ENCODE assay signal across 8 mouse cellular contexts in the genomic region with DNA sequence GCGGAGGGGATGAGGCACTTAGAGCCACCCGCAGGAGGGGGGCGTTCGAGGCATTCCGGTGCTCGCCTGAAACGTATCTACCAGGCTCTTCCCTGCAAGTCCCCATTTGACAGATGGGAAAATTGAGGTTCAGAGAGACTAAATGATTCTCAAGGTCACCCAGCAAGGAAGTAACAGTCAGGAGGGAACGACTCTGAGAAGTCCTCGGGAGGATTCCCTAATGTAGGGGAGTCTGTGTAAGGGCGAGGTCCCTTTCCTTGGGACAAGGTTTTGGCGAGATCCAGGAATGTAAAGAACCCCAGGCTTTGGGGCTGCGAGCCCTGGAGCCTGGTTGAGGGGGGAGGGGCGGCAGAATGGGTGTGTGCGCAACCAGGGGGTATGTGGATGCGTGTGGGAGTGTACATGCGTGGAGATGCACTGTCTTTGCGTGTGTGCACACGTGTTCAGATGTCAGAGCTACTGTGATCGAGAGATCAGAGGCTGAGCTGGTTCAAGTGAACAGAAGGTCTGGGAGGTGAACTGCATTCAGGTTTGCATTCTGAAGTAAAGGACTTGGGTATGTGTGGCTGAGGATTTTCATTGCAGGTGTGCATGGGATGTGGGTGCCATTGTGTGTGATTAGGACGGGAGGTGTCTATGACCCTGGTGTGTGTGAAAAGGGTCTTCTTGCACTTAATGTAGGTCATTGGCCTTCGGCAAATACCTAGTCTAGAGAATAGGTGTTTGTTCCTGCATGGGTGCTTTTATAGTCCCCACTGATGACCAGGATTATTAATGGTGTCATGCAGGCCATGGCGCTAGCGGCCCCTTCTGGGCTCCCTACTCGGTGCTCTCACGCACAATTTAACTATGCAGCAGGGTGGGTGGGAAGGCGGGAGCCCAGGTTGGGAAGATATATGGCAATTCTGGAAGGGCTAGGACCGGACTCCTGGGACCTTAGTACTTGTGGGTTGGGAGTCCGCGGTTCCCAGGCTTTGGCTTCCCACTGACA. TPM values are rescaled to one million over a fixed set of nuclear protein-coding genes. Genes with fewer than 3 reads are reported as not detected.
DNase-seq lines count a peak whose midpoint lies in the region; ATAC-seq lines count a peak whose summit lies in the region.

No protein-coding gene starts in this region.

- H3K4me1 ChIP-seq in heart, embryonic 11.5 days (ENCODE audit: control insufficient read depth, insufficient read depth, low read length): peaks cover 27% of the 10 kb centered on the region
- peaks cover 40% of the 10 kb centered on the region for H3K4me1 ChIP-seq in limb, embryonic 12.5 days (replicated peaks)

- intact Hi-C loops in gastrocnemius, postnatal 14 days (cut with DNase I; ENCODE audit: low total_unique reads): no loop called here

- DNase-seq in gastrocnemius, postnatal 25 days: peak; percentile 64
- no peak for DNase-seq in gastrocnemius, postnatal 14 days
- peak; percentile 59 for DNase-seq in ES-CJ7 (ENCODE audit: low read depth, low spot score)
- DNase-seq in natural killer cell, adult 2 months (ENCODE audit: low spot score in 2 of 2): peak; percentile 54 to 71
- DNase-seq in ovary, postnatal 36 days (ENCODE audit: low spot score): no peak

- no peaks in the 10 kb centered on the region for H3K9me3 ChIP-seq in heart, embryonic 11.5 days (replicated peaks; ENCODE audit: control insufficient read depth, low read length)
- no peaks in the 10 kb centered on the region for H3K9me3 ChIP-seq in limb, embryonic 12.5 days

- no peak for ATAC-seq in heart, embryonic 11.5 days (replicated peaks; ENCODE audit: insufficient number of reproducible peaks, low FRiP score, low TSS enrichment)
- ATAC-seq in limb, embryonic 12.5 days (ENCODE audit: insufficient number of reproducible peaks, insufficient read depth, low FRiP score, low TSS enrichment, low read depth): no peak
- no peak for ATAC-seq in megakaryocyte-erythroid progenitor cell, adult 5-6 weeks (replicated peaks; ENCODE audit: low FRiP score, low TSS enrichment, poor library complexity, severe bottlenecking)

- 3% methylated on average over 29 of the region's 29 CpGs for WGBS in heart, embryonic 11.5 days (ENCODE audit: insufficient replicate concordance)
- 3% methylated on average over 29 of the region's 29 CpGs for WGBS in limb, embryonic 12.5 days

- peak overlapping the region; percentile 68; the same call in 1 of the 2 replicates for H3K9ac ChIP-seq in heart, embryonic 11.5 days (ENCODE audit: low read depth, low read length)
- peak overlapping the region; percentile 58 for H3K9ac ChIP-seq in limb, embryonic 12.5 days (replicated peaks)

- H3K4me3 ChIP-seq in heart, embryonic 11.5 days (ENCODE audit: low read depth, low read length): peak overlapping the region; percentile 65
- H3K4me3 ChIP-seq in limb, embryonic 12.5 days (replicated peaks): peak overlapping the region; percentile 63

- H3K4me2 ChIP-seq in heart, embryonic 11.5 days: peak overlapping the region; percentile 97
- H3K4me2 ChIP-seq in limb, embryonic 12.5 days: peak overlapping the region; percentile 100

- H3K27me3 ChIP-seq in heart, embryonic 11.5 days (ENCODE audit: control insufficient read depth, insufficient read depth, low read length): peaks cover 14% of the 10 kb centered on the region
- H3K27me3 ChIP-seq in limb, embryonic 12.5 days: peaks cover 72% of the 10 kb centered on the region

- H3K27ac ChIP-seq in heart, embryonic 11.5 days (ENCODE audit: low read depth, low read length): no peak overlapping the region
- H3K27ac ChIP-seq in limb, embryonic 12.5 days: no peak overlapping the region

- no peaks in the 10 kb centered on the region for H3K36me3 ChIP-seq in heart, embryonic 11.5 days (ENCODE audit: control insufficient read depth, insufficient read depth, low read length)
- no peaks in the 10 kb centered on the region for H3K36me3 ChIP-seq in limb, embryonic 12.5 days

RNA-seq across cellular contexts. Expression of gene Rasgrp2, which starts 1.3 kb away (rescaled TPM):
- total RNA-seq in gastrocnemius, postnatal 25 days (2021): 10 to 100 TPM; 16.2 to 16.4 TPM
- 10 to 100 TPM; 24.0 to 37.6 TPM for total RNA-seq in gastrocnemius, postnatal 14 days (2021)
- polyA plus RNA-seq in heart, embryonic 11.5 days (2014; fragmentation: Nextera tagmentation; extraction: Ambion mirVana): 41.5 and 42.7 TPM in 2 replicates
- polyA plus RNA-seq in limb, embryonic 12.5 days (2016; fragmentation: Nextera tagmentation; extraction: Ambion mirVana): 16.3 and 16.8 TPM in 2 replicates
- 41.2 and 64.6 TPM in 2 replicates for total RNA-seq in megakaryocyte-erythroid progenitor cell, adult 5-6 weeks (2014; fragmentation: Nextera tagmentation)
- 21.6 and 32.0 TPM in 2 replicates for total RNA-seq in megakaryocyte-erythroid progenitor cell, adult 5-6 weeks (2017)

RNA-seq across cellular contexts. Expression of gene Pygm, which starts 16.2 kb away (rescaled TPM):
- 1,000 to 10,000 TPM; 5,552 to 6,904 TPM for total RNA-seq in gastrocnemius, postnatal 25 days (2021)
- total RNA-seq in gastrocnemius, postnatal 14 days (2021): 1,000 to 10,000 TPM; 4,021 to 4,833 TPM
- polyA plus RNA-seq in heart, embryonic 11.5 days (2014; fragmentation: Nextera tagmentation; extraction: Ambion mirVana): 149 and 178 TPM in 2 replicates
- 6.3 and 6.5 TPM in 2 replicates for polyA plus RNA-seq in limb, embryonic 12.5 days (2016; fragmentation: Nextera tagmentation; extraction: Ambion mirVana)
- total RNA-seq in megakaryocyte-erythroid progenitor cell, adult 5-6 weeks (2014; fragmentation: Nextera tagmentation): 4.9 TPM in 1 of 2 replicates, not detected in the other
- 0.04 and 4.9 TPM in 2 replicates for total RNA-seq in megakaryocyte-erythroid progenitor cell, adult 5-6 weeks (2017)

RNA-seq across cellular contexts. Expression of gene Nrxn2, which starts 18.1 kb away (rescaled TPM):
- 1 to 10 TPM in 1 of 2 experiments, under 1 TPM in 1; 0.91 to 1.4 TPM for total RNA-seq in gastrocnemius, postnatal 25 days (2021)
- 1 to 10 TPM; 1.5 to 2.9 TPM for total RNA-seq in gastrocnemius, postnatal 14 days (2021)
- polyA plus RNA-seq in heart, embryonic 11.5 days (2014; fragmentation: Nextera tagmentation; extraction: Ambion mirVana): 1.5 and 1.6 TPM in 2 replicates
- polyA plus RNA-seq in limb, embryonic 12.5 days (2016; fragmentation: Nextera tagmentation; extraction: Ambion mirVana): 1.8 and 2.4 TPM in 2 replicates
- total RNA-seq in megakaryocyte-erythroid progenitor cell, adult 5-6 weeks (2014; fragmentation: Nextera tagmentation): not detected in 2 replicates
- total RNA-seq in megakaryocyte-erythroid progenitor cell, adult 5-6 weeks (2017): not detected in 2 replicates

RNA-seq across cellular contexts. Expression of gene Sf1, which starts 36.9 kb away (rescaled TPM):
- 10 to 100 TPM; 65.5 to 75.2 TPM for total RNA-seq in gastrocnemius, postnatal 25 days (2021)
- 10 to 100 TPM; 75.1 to 80.9 TPM for total RNA-seq in gastrocnemius, postnatal 14 days (2021)
- polyA plus RNA-seq in heart, embryonic 11.5 days (2014; fragmentation: Nextera tagmentation; extraction: Ambion mirVana): 106 and 124 TPM in 2 replicates
- 164 and 171 TPM in 2 replicates for polyA plus RNA-seq in limb, embryonic 12.5 days (2016; fragmentation: Nextera tagmentation; extraction: Ambion mirVana)
- 286 and 398 TPM in 2 replicates for total RNA-seq in megakaryocyte-erythroid progenitor cell, adult 5-6 weeks (2014; fragmentation: Nextera tagmentation)
- total RNA-seq in megakaryocyte-erythroid progenitor cell, adult 5-6 weeks (2017): 253 and 302 TPM in 2 replicates

RNA-seq across cellular contexts. Expression of gene Map4k2, which starts 59.5 kb away (rescaled TPM):
- total RNA-seq in gastrocnemius, postnatal 25 days (2021): 10 to 100 TPM in 1 of 2 experiments, 1 to 10 TPM in 1; 9.2 to 14.6 TPM
- 10 to 100 TPM in 1 of 2 experiments, 1 to 10 TPM in 1; 9.5 to 14.4 TPM for total RNA-seq in gastrocnemius, postnatal 14 days (2021)
- 9.6 and 10.1 TPM in 2 replicates for polyA plus RNA-seq in heart, embryonic 11.5 days (2014; fragmentation: Nextera tagmentation; extraction: Ambion mirVana)
- polyA plus RNA-seq in limb, embryonic 12.5 days (2016; fragmentation: Nextera tagmentation; extraction: Ambion mirVana): 13.5 and 13.6 TPM in 2 replicates
- total RNA-seq in megakaryocyte-erythroid progenitor cell, adult 5-6 weeks (2014; fragmentation: Nextera tagmentation): 37.3 and 41.8 TPM in 2 replicates
- 9.4 and 27.2 TPM in 2 replicates for total RNA-seq in megakaryocyte-erythroid progenitor cell, adult 5-6 weeks (2017)

Comparison
In these comparisons a context has a peak if more than half of its experiments do, and no peak if none do; other contexts are left out.
1. DNase-seq: peak in gastrocnemius, postnatal 25 days (single experiment), ES-CJ7 (single experiment) and natural killer cell, adult 2 months (2 of 2); none in gastrocnemius, postnatal 14 days (single experiment) and ovary, postnatal 36 days (single experiment).
2. RNA of gene Pygm, which starts 16.2 kb away (total RNA-seq): 5,552 to 6,904 TPM in gastrocnemius, postnatal 25 days and 4,021 to 4,833 TPM in gastrocnemius, postnatal 14 days; 0.04 to 4.9 TPM in megakaryocyte-erythroid progenitor cell, adult 5-6 weeks; every median in the first group is over 100 times any median in the second.